Mouse (Mus musculus): ENCODE data around the gene Notch1.

DNA sequence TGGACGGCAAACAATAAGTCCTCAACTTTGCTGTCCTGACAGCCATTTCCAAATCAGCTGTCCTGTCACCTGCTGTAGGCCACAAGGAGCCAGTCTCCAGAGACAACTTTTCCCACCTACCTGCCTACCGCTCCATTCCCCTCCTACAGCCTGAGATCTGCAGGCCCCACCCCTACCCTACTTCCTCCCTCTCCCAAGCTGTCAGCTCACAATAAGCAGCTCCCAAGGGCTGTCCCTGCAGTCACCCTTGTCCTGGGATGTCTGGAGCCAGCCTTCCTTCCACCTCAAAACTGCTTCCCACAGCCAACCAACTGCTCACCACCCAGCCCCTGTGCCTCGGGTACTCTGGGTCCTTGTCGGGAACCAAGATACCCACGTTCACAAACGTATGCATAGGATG lies 3.3 kb upstream of the Notch1 start:
- no peak for TF ChIP-seq E2F4 (IDR thresholded peaks at IDR 0.05; ENCODE audit: insufficient read depth)
- TF ChIP-seq MAX (IDR thresholded peaks at IDR 0.05; ENCODE audit: low read depth), result no peak
- no peak for TF ChIP-seq POLR2A (IDR thresholded peaks at IDR 0.05; ENCODE audit: insufficient read length, low read depth)
- no peak for TF ChIP-seq REST (IDR thresholded peaks at IDR 0.05; ENCODE audit: insufficient read depth, insufficient read length)
